Mouse (Mus musculus): ENCODE results near the gene Krtap3-3. TPM values are rescaled to one million over a fixed set of nuclear protein-coding genes. Genes with fewer than 3 reads are reported as not detected.

The Krtap3-3 gene
- polyA plus RNA-seq (2012; fragmentation: generic; extraction: Trizol), result not detected

GRCm38 (mm10) chr11:99550765-99551164, at the start of gene Krtap3-3:
Krtap3-3 (minus strand) TSS chr11:99550865.

GRCm38 (mm10) chr11:99597742-99598141, 47.1 kb upstream of the Krtap3-3 start, which contains the start of gene Krtap9-3:
Krtap9-3 (minus strand) TSS chr11:99598105.

GRCm38 (mm10) chr11:99590981-99591380, 40.3 kb upstream of the Krtap3-3 start, which contains the start of gene Krtap1-3:
Krtap1-3 (minus strand) TSS chr11:99591339.

GRCm38 (mm10) chr11:99583245-99583704, 32.6 kb upstream of the Krtap3-3 start, which contains the start of gene Krtap1-4:
Krtap1-4 (minus strand) TSS chr11:99583654.

GRCm38 (mm10) chr11:99580636-99581035, 30.0 kb upstream of the Krtap3-3 start, which contains the start of gene Krtap1-5:
Krtap1-5 (minus strand) TSS chr11:99581016.

GRCm38 (mm10) chr11:99566530-99566929, 15.9 kb upstream of the Krtap3-3 start, which contains the start of gene Krtap3-1:
Krtap3-1 (minus strand) TSS chr11:99566630.

GRCm38 (mm10) chr11:99559366-99559765, 8.7 kb upstream of the Krtap3-3 start, which contains the start of gene Gm11939:
Gm11939 (minus strand) TSS chr11:99559466.

GRCm38 (mm10) chr11:99556753-99557152, 6.1 kb upstream of the Krtap3-3 start, which contains the start of gene Krtap3-2:
Krtap3-2 (minus strand) TSS chr11:99556853.

GRCm38 (mm10) chr11:99521288-99521860, 29.3 kb downstream of the Krtap3-3 start, which contains the start of gene Krt39:
Krt39 (minus strand) TSS chr11:99521338.

Other genes with a start within 250 kb of the Krtap3-3 start
- gene Krt25, start 227.9 kb downstream of the Krtap3-3 start, polyA plus RNA-seq (2012; fragmentation: generic; extraction: Trizol), result not detected
- gene Krt26, start 212.9 kb downstream of the Krtap3-3 start, polyA plus RNA-seq (2012; fragmentation: generic; extraction: Trizol), result not detected
- not detected for gene Krt27, start 199.8 kb downstream of the Krtap3-3 start, polyA plus RNA-seq (2012; fragmentation: generic; extraction: Trizol)
- under 1 TPM in 1 of 2 experiments, not detected in 1; 0.02 TPM for gene Krt28, start 176.0 kb downstream of the Krtap3-3 start, polyA plus RNA-seq (2012; fragmentation: generic; extraction: Trizol)
- gene Krt10, start 161.5 kb downstream of the Krtap3-3 start, polyA plus RNA-seq (2012; fragmentation: generic; extraction: Trizol), result 1 to 10 TPM; 2.4 to 8.5 TPM
- not detected for gene Krt12, start 128.6 kb downstream of the Krtap3-3 start, polyA plus RNA-seq (2012; fragmentation: generic; extraction: Trizol)
- not detected for gene Krt20, start 112.7 kb downstream of the Krtap3-3 start, polyA plus RNA-seq (2012; fragmentation: generic; extraction: Trizol)
- gene Krt23, start 57.7 kb downstream of the Krtap3-3 start, polyA plus RNA-seq (2012; fragmentation: generic; extraction: Trizol), result not detected
- not detected for gene Krt39, start 29.5 kb downstream of the Krtap3-3 start, polyA plus RNA-seq (2012; fragmentation: generic; extraction: Trizol)
- not detected for gene Krt40, start 7.7 kb downstream of the Krtap3-3 start, polyA plus RNA-seq (2012; fragmentation: generic; extraction: Trizol)
- not detected for gene Krtap3-2, start 6.0 kb upstream of the Krtap3-3 start, polyA plus RNA-seq (2012; fragmentation: generic; extraction: Trizol)
- gene Gm11939, start 8.6 kb upstream of the Krtap3-3 start, polyA plus RNA-seq (2012; fragmentation: generic; extraction: Trizol), result not detected
- gene Krtap3-1, start 15.8 kb upstream of the Krtap3-3 start, polyA plus RNA-seq (2012; fragmentation: generic; extraction: Trizol), result not detected
- under 1 TPM in 1 of 2 experiments, not detected in 1; 0.06 TPM for gene Krtap1-5, start 30.2 kb upstream of the Krtap3-3 start, polyA plus RNA-seq (2012; fragmentation: generic; extraction: Trizol)
- not detected for gene Krtap1-4, start 32.8 kb upstream of the Krtap3-3 start, polyA plus RNA-seq (2012; fragmentation: generic; extraction: Trizol)
- not detected for gene Krtap1-3, start 40.5 kb upstream of the Krtap3-3 start, polyA plus RNA-seq (2012; fragmentation: generic; extraction: Trizol)
- gene Krtap9-3, start 47.2 kb upstream of the Krtap3-3 start, polyA plus RNA-seq (2012; fragmentation: generic; extraction: Trizol), result not detected
- not detected for gene Gm11938, start 52.4 kb upstream of the Krtap3-3 start, polyA plus RNA-seq (2012; fragmentation: generic; extraction: Trizol)
- not detected for gene Gm11937, start 59.3 kb upstream of the Krtap3-3 start, polyA plus RNA-seq (2012; fragmentation: generic; extraction: Trizol)
- not detected for gene Krtap2-4, start 64.0 kb upstream of the Krtap3-3 start, polyA plus RNA-seq (2012; fragmentation: generic; extraction: Trizol)
- gene Gm11562, start 69.6 kb upstream of the Krtap3-3 start, polyA plus RNA-seq (2012; fragmentation: generic; extraction: Trizol), result not detected
- not detected for gene Krtap4-1, start 77.4 kb upstream of the Krtap3-3 start, polyA plus RNA-seq (2012; fragmentation: generic; extraction: Trizol)
- not detected for gene Krtap4-2, start 84.2 kb upstream of the Krtap3-3 start, polyA plus RNA-seq (2012; fragmentation: generic; extraction: Trizol)
- not detected for gene Krtap4-7, start 93.2 kb upstream of the Krtap3-3 start, polyA plus RNA-seq (2012; fragmentation: generic; extraction: Trizol)
- gene Gm11555, start 99.4 kb upstream of the Krtap3-3 start, polyA plus RNA-seq (2012; fragmentation: generic; extraction: Trizol), result not detected
- not detected for gene Gm11563, start 108.1 kb upstream of the Krtap3-3 start, polyA plus RNA-seq (2012; fragmentation: generic; extraction: Trizol)
- gene Krtap4-6, start 115.1 kb upstream of the Krtap3-3 start, polyA plus RNA-seq (2012; fragmentation: generic; extraction: Trizol), result not detected
- not detected for gene Gm14190, start 139.9 kb upstream of the Krtap3-3 start, polyA plus RNA-seq (2012; fragmentation: generic; extraction: Trizol)
- not detected for gene Gm14180, start 183.4 kb upstream of the Krtap3-3 start, polyA plus RNA-seq (2012; fragmentation: generic; extraction: Trizol)
- not detected for gene Gm11595, start 222.0 kb upstream of the Krtap3-3 start, polyA plus RNA-seq (2012; fragmentation: generic; extraction: Trizol)
- gene Krtap4-8, start 229.8 kb upstream of the Krtap3-3 start, polyA plus RNA-seq (2012; fragmentation: generic; extraction: Trizol), result not detected
- not detected for gene Krtap4-9, start 234.3 kb upstream of the Krtap3-3 start, polyA plus RNA-seq (2012; fragmentation: generic; extraction: Trizol)
- gene Gm11596, start 242.6 kb upstream of the Krtap3-3 start, polyA plus RNA-seq (2012; fragmentation: generic; extraction: Trizol), result not detected
- not detected for gene Gm11569, start 248.1 kb upstream of the Krtap3-3 start, polyA plus RNA-seq (2012; fragmentation: generic; extraction: Trizol)

Measured in C3H10T1/2 (cell line).